Mouse (Mus musculus) thymus, adult 2 months (tissue): ENCODE results near the gene Casq1.

Experiments used
- CTCF ChIP-seq: fragments of 200-500 bp; IDR thresholded peaks from 2 replicates; pipeline ENCODE4 v1.5.1; 2012; ENCODE audit warnings: mild to moderate bottlenecking, control low read depth, low read length, moderate library complexity, borderline replicate concordance; ENCODE audit not compliant: control insufficient read depth, poor library complexity, insufficient read depth; ENCODE audit errors: extremely low read depth
- POLR2A ChIP-seq: fragments of 200-500 bp; IDR thresholded peaks from 2 replicates; pipeline ENCODE4 v1.6.1; 2012; ENCODE audit warnings: mild to moderate bottlenecking, low read length, control low read depth, moderate library complexity; ENCODE audit not compliant: control insufficient read depth, poor library complexity, insufficient read depth; ENCODE audit errors: extremely low read depth

DNA sequence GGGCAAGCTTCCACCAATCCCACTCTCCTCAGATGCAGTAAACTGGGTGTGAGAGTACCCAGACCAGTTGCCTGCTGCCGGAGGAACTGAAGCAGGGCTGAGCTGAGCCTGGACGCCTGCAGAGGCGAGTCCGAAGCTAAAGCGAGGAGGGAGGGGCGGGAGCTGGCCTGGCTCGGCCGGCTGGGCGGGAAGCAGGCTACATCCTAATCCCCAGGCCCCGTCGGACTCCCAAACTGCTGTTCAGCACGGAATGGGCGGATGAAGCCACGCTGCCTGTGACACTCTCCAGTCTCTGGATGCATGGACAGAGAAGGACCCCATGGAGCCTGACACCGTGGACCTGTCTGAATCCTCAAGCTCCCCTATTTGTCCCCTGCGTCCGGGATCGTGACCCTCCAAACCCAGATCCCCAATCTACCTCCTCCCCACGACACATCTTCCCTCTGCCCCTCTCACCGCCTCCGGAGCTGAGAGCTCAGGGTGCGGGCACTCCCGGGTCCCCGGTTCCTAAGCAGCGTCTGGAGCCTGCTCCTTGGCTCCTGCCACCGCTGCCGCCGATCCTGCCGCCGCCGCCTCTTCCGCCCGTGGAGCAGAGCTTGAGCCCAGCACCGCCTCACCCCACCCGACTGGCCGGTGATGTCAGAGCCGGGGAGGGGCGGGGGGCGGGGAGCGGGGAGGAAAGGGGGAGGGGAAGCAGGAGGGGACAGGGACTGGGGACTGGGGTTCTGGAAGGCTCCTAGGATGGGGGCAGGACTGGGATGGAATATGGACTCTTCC, 13.3 kb downstream of the Casq1 start, which contains the start of gene Pea15a:
- TF ChIP-seq CTCF (no peak), POLR2A (no peak)
